Mouse (Mus musculus) erythroblast, embryonic 14.5 days (primary cell): ENCODE data around the gene Magi1.

ENCODE experiments used
- GATA1 ChIP-seq: IDR thresholded peaks from 2 replicates; pipeline ENCODE4 v1.6.1; 2012; ENCODE audit warnings: low read length, inconsistent platforms, mixed read lengths
- TAL1 ChIP-seq: IDR thresholded peaks from 3 replicates; pipeline ENCODE4 v1.6.1; 2012; ENCODE audit warnings: low read length, inconsistent platforms, mixed read lengths

DNA sequence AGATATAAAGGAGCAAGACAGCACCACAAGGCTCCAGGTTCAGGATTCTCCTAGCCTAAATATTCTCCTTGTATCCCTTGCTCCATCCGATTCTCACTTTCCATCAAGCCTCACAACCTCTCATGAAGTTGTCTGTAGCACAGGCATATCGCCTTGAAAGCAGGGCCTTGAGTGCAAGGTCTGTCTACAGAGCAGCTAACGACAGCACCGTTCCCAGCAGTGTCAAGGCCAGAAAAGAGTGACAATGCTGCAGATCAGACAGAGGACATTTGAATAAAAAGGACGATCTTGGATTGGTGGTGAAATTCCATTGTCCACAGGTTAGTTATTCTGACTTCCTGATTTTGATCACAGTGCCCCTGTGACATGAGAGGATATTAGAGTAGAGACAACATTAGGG, 421.5 kb downstream of the Magi1 start:
- no peak for TF ChIP-seq GATA1
- TF ChIP-seq TAL1 = no peak
